Mouse (Mus musculus) liver, adult 2 months (tissue): Measurements from ENCODE around the gene Kif26b. TPM values are rescaled to one million over a fixed set of nuclear protein-coding genes. Genes with fewer than 3 reads are reported as not detected.

Experiments used
- DNase-seq: peaks from one replicate; pipeline ENCODE4 v3.0.0-alpha.2; 2011; ENCODE audit warnings: low read depth, low spot score; ENCODE audit errors: extremely low read depth
- H3K27ac ChIP-seq: fragments of 200-500 bp; replicated peaks from 2 replicates; pipeline ENCODE4 v1.5.1; 2012; ENCODE audit warnings: low read depth, mild to moderate bottlenecking, control low read depth, inconsistent platforms, low read length; ENCODE audit not compliant: insufficient read depth
- H3K27me3 ChIP-seq: fragments of 200-500 bp; 2 replicates; pipeline ENCODE4 v1.6.1; 2012; ENCODE audit warnings: mild to moderate bottlenecking, moderate library complexity, low read length, inconsistent platforms; ENCODE audit not compliant: control insufficient read depth, insufficient read depth
- H3K36me3 ChIP-seq: fragments of 200-500 bp; 2 replicates; pipeline ENCODE4 v1.6.1; 2012; ENCODE audit warnings: low read length, inconsistent platforms; ENCODE audit not compliant: control insufficient read depth, insufficient read depth
- H3K4me1 ChIP-seq: fragments of 200-500 bp; 2 replicates; pipeline ENCODE4 v1.6.1; 2011; ENCODE audit warnings: low read length; ENCODE audit not compliant: control insufficient read depth, insufficient read depth
- H3K4me3 ChIP-seq: fragments of 200-500 bp; 2 replicates; pipeline ENCODE4 v1.5.1; 2011; ENCODE audit warnings: low read depth, mild to moderate bottlenecking, control low read depth, low read length, moderate library complexity; ENCODE audit not compliant: insufficient read depth
- H3K79me2 ChIP-seq: fragments of 200-500 bp; 2 replicates; pipeline ENCODE4 v1.6.1; 2012; ENCODE audit warnings: inconsistent platforms, mild to moderate bottlenecking, low read length, moderate library complexity; ENCODE audit not compliant: control insufficient read depth, insufficient read depth
- H3K9ac ChIP-seq: fragments of 200-500 bp; 2 replicates; pipeline ENCODE4 v1.6.1; 2012; ENCODE audit warnings: low read depth, mild to moderate bottlenecking, control low read depth, inconsistent platforms, low read length
- CTCF ChIP-seq: fragments of 200-500 bp; IDR thresholded peaks from 2 replicates; pipeline ENCODE4 v1.5.1; 2011; ENCODE audit warnings: low read depth, low read length, control low read depth
- POLR2A ChIP-seq: fragments of 200-500 bp; IDR thresholded peaks from 2 replicates; pipeline ENCODE4 v1.6.1; 2011; ENCODE audit warnings: low read length, control low read depth; ENCODE audit not compliant: insufficient read depth; ENCODE audit errors: extremely low read depth
- WGBS: fragments of 180-500 bp; shearing (Covaris S2); methylation state at CpG from one replicate; pipeline ENCODE4 v1.1.7; 2018; 5-methylcytosine and 5-hydroxymethylcytosine counted together
- polyA plus RNA-seq: library from polyadenylated mRNA; depleted of rRNA; stranded (reverse); fragments of >200 nt; gene quantifications from 2 replicates; pipeline ENCODE4 v1.2.3, GENCODE M21; 2012
- total RNA-seq: library from RNA; depleted of rRNA; stranded (reverse); fragments of >200 nt; gene quantifications from 2 replicates; pipeline ENCODE4 v1.2.3, GENCODE M21; 2014

Kif26b gene
- total and polyA plus RNA-seq, 2 experiments: 0.10 to 0.28 TPM

GRCm38 (mm10) chr1:178894081-178894401 lies 365.1 kb downstream of the Kif26b start:
- Histone ChIP-seq H3K27me3 (no peaks in the 10 kb centered on the region), H3K36me3 (no peaks in the 10 kb centered on the region), H3K9ac (no peak overlapping the region), H3K27ac (no peak overlapping the region), H3K4me3 (no peak overlapping the region), H3K79me2 (no peaks in the 10 kb centered on the region), H3K4me1 (no peaks in the 10 kb centered on the region)
- 89% methylated on average over 3 of the region's 3 CpGs for WGBS
- DNase-seq: no peak
- no peak for TF ChIP-seq POLR2A
- TF ChIP-seq CTCF: no peak

GRCm38 (mm10) chr1:178895674-178896073 lies 366.7 kb downstream of the Kif26b start:
- no peak overlapping the region for H3K9ac ChIP-seq
- H3K4me3 ChIP-seq: no peak overlapping the region
- TF ChIP-seq POLR2A (no peak), CTCF (no peak)
- no peaks in the 10 kb centered on the region for H3K36me3 ChIP-seq
- H3K27me3 ChIP-seq: no peaks in the 10 kb centered on the region
- H3K27ac ChIP-seq: no peak overlapping the region
- H3K79me2 ChIP-seq: no peaks in the 10 kb centered on the region
- WGBS: 96% methylated on average over 4 of the region's 4 CpGs
- DNase-seq: no peak
- H3K4me1 ChIP-seq: no peaks in the 10 kb centered on the region

GRCm38 (mm10) chr1:178910951-178911350 lies 382.0 kb downstream of the Kif26b start:
- Histone ChIP-seq H3K27ac (no peak overlapping the region), H3K27me3 (no peaks in the 10 kb centered on the region; the same call in 1 of the 2 replicates), H3K36me3 (no peaks in the 10 kb centered on the region), H3K79me2 (no peaks in the 10 kb centered on the region), H3K4me1 (no peaks in the 10 kb centered on the region), H3K4me3 (no peak overlapping the region), H3K9ac (no peak overlapping the region)
- no peak for DNase-seq
- 73% methylated on average over 14 of the region's 14 CpGs for WGBS
- TF ChIP-seq CTCF (no peak), POLR2A (no peak)

GRCm38 (mm10) chr1:178912936-178913716 lies 384.2 kb downstream of the Kif26b start:
- Histone ChIP-seq H3K9ac (no peak overlapping the region), H3K4me3 (no peak overlapping the region), H3K27me3 (no peaks in the 10 kb centered on the region; the same call in 1 of the 2 replicates), H3K4me1 (no peaks in the 10 kb centered on the region), H3K36me3 (no peaks in the 10 kb centered on the region), H3K27ac (no peak overlapping the region), H3K79me2 (no peaks in the 10 kb centered on the region)
- no peak for DNase-seq
- WGBS: 57% methylated on average over 6 of the region's 6 CpGs
- no peak for TF ChIP-seq POLR2A
- TF ChIP-seq CTCF: no peak

- no peaks in the 10 kb centered on the region for H3K4me1 ChIP-seq
- no peak overlapping the region for H3K27ac ChIP-seq
- 68% methylated on average over 12 of the region's 12 CpGs for WGBS
- no peak for DNase-seq
- H3K27me3 ChIP-seq: no peaks in the 10 kb centered on the region; the same call in 1 of the 2 replicates
- H3K9ac ChIP-seq: no peak overlapping the region
- no peaks in the 10 kb centered on the region for H3K36me3 ChIP-seq
- H3K79me2 ChIP-seq: no peaks in the 10 kb centered on the region
- no peak overlapping the region for H3K4me3 ChIP-seq
- TF ChIP-seq CTCF: no peak
- no peak for TF ChIP-seq POLR2A
These were observed 386.1 kb downstream of the Kif26b start for GRCm38 (mm10) chr1:178915056-178915455.

GRCm38 (mm10) chr1:178917194-178917902 lies 388.4 kb downstream of the Kif26b start:
- Histone ChIP-seq H3K9ac (no peak overlapping the region), H3K79me2 (no peaks in the 10 kb centered on the region), H3K4me3 (no peak overlapping the region), H3K4me1 (no peaks in the 10 kb centered on the region), H3K27ac (no peak overlapping the region), H3K36me3 (no peaks in the 10 kb centered on the region), H3K27me3 (no peaks in the 10 kb centered on the region; the same call in 1 of the 2 replicates)
- DNase-seq: no peak
- TF ChIP-seq POLR2A (no peak), CTCF (no peak)
- 51% methylated on average over 31 of the region's 31 CpGs for WGBS
